Mouse (Mus musculus): ENCODE measurements at regions not wholly inside any gene's neighbourhood (a gene's known extent, or its start where the extent isn't known, plus 50 kb on each side); places are given as distances from the start of the nearest gene placed in this dataset.

GRCm38 (mm10) chr9:52959668-52960067, 280.1 kb upstream of the AI593442 start:
- no peak for TF ChIP-seq EP300 (IDR thresholded peaks at IDR 0.05; ENCODE audit: low read depth)
- no peak for TF ChIP-seq CTCF (IDR thresholded peaks at IDR 0.05; ENCODE audit: low read depth)
